Mouse (Mus musculus): Measurements from ENCODE around the gene Lamtor4.
"Not testable (repeated sequence)": the region's sequence is repeated elsewhere in the genome, so short reads cannot be mapped to it uniquely, and the experiment has no call there.

Gene Lamtor4

GRCm38 (mm10) chr5:138255353-138256093 lies at the start of gene Lamtor4:
Lamtor4 (plus strand) TSS chr5:138255482.
- DNase-seq, result peak; percentile 92 to 94

- no peak for DNase-seq
Measured at GRCm38 (mm10) chr5:138207253-138207652, 48.0 kb upstream of the Lamtor4 start.

DNA sequence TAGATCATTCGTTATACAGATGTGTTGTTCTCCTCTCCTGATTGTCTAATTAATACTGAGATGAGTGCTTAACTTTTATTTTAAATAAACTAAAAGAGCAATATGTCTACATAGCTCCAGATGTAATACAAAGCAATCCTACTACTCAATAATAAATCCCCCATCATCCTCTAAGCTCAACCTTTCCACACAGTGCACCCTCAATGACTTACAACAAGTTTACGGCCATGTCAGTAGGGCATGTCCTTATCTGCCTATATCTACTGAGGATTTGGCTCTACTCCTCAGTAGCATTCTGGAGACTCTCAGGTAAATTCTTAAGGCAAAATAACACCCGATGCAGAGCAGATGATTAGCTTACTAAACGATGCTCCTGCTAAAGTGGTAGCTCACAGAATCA lies 47.4 kb upstream of the Lamtor4 start:
- DNase-seq, result no peak

- DNase-seq, result not testable (repeated sequence)
Measured at GRCm38 (mm10) chr5:138216632-138217031, 38.6 kb upstream of the Lamtor4 start.

GRCm38 (mm10) chr5:138219864-138220263 lies 35.4 kb upstream of the Lamtor4 start:
- no peak for DNase-seq

GRCm38 (mm10) chr5:138222111-138222510 lies 33.2 kb upstream of the Lamtor4 start:
- DNase-seq, result peak; percentile 81 to 90

GRCm38 (mm10) chr5:138223287-138223686 lies 32.0 kb upstream of the Lamtor4 start:
- no peak for DNase-seq

DNA sequence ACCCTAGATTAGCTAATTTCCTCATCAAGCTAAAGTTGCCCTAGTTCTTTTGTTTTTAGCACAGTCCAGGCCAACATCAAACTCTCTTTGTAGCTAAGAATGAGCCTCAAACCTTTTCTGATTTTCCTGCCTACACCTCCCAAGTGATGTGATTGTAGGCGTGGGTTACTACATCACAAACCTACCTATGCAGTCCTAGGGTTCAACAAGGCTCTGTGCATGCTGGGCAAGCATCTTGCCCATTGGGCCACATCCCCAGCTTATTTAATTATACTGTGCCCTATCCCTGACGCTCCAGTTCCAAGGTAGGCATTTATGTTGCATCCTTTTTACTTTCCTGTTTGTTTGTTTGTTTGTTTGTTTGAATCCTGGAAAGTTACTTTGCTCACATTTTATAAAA lies 29.6 kb upstream of the Lamtor4 start, which contains the start of gene Nxpe5:
TSS of gene Nxpe5 (plus strand) at position 199 of the 400 bp plus-strand sequence.
- DNase-seq, result no peak

DNA sequence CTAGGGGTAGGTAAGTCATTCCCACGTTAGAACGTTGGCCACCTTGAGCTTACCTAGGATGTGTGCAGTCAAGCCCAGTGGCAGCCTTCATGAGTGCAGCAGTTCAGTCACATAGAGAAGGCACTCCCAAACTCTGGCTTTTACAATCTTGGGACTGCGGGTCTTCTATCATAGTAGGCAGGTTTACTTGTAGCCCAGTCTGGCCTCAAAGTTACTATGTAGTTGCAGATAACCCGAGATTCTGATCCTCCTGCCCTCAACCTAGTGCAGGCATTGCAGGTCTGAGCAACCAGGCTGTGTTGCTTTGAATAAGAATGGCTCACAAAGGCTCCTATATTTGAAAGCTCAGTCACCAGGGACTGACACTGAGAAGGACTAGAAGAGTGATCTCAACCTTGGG lies 28.8 kb upstream of the Lamtor4 start:
- no peak for DNase-seq

DNA sequence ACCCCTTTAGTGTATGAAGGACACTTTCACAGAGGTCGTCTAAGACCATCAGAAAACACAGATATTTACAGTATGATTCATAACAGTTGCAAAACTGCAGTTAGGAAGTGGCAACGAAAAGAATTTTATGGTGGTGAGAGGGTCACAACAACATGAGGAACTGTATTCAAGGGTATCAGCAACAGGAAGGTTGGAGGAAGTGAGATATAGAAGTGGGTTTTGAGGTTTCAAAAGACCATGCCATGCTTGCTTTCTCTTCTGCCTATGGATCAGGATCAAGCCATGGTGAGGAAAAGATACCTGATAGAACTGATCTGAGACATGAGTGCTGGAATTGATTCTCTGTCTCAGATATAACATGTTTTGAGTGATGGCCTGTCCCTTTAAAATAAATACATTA lies 27.9 kb upstream of the Lamtor4 start:
- no peak for DNase-seq

DNA sequence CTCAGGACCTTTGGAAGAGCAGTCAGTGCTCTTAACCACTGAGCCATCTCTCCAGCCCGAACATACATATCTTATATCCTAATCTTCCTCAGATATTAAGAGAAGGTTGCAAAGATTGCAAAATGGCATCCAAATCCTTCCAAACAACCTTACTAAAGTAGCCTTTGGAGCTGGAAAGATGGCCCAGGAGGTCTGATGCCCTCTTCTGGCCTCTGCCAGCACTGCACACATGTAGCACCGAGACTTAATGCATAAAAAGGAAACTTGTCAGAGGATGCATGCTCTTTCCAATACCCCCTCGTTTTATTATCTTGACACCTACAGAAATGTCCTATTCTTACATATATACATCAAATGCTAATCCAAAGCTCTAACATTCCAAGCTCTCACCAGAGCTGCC lies 27.3 kb upstream of the Lamtor4 start:
- peak; percentile 11 to 46 for DNase-seq

DNA sequence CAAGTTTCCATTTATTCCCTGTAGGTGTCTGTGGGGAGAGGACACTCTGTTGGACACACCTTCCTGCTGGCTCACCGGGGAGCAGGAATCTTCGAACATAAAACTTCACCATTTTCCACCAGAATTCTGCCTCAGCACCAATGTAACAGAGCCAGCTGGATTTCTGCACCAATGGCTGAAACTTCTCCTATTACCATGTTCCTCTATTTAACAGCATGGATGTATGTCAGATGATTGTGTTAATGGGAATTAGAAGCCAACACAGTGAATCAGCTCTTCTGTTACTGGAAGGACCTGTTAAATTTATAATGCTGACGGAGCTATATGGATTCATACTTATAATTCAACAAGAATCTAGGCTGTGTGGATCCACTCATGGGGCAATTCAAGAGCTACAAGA lies 25.8 kb upstream of the Lamtor4 start:
- no peak for DNase-seq

- DNase-seq, result no peak
Measured at GRCm38 (mm10) chr5:138233778-138234177, 21.5 kb upstream of the Lamtor4 start.

- DNase-seq, result no peak
Measured at GRCm38 (mm10) chr5:138234224-138234623, 21.1 kb upstream of the Lamtor4 start.

DNA sequence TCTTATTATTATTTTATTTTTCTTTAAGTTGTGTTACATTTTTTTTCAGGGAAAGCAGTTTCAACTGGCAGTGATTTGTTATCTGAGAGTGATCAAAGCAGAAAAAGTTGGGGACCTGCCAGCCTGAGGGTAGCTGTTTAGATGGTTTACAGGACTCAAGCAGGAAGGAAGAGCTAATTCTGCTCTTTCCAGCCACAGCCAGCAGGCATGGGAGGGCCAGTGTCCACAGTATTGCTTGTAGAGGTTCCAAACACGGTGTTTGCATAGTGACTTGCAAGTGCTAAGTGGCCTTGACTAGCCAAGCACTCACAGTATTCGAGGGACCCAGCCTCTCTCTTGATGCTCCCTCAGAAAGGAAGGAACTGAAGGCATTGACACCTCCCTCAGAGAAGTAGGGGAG lies 13.8 kb upstream of the Lamtor4 start:
- no peak for DNase-seq

DNA sequence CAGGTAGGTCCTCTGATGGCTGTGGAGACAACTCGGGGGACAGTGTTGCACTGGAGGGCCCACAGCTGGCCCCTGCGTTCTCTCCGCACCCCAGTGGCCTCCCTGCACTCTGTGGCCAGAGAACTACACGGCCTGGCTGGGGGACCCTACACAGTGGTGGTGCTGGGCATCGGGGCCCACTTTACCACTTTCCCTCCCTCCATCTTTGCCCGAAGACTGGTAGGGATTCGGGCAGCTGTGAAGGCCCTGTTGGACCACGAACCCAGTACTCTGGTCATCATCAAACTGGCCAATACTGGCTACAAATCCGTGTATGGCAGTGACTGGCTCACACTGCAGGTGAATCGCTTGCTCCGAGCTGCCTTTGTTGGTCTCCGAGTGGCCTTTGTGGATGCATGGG lies 4.1 kb upstream of the Lamtor4 start:
- no peak for DNase-seq

- no peak for DNase-seq
Measured at GRCm38 (mm10) chr5:138253061-138253460, 2.2 kb upstream of the Lamtor4 start.

- peak in 1 of 2 experiments; percentile 68 for DNase-seq
Measured at GRCm38 (mm10) chr5:138256094-138256467, 799 bp downstream of the Lamtor4 start.

- DNase-seq, result no peak
Measured at GRCm38 (mm10) chr5:138256966-138257584, 1.8 kb downstream of the Lamtor4 start.

DNA sequence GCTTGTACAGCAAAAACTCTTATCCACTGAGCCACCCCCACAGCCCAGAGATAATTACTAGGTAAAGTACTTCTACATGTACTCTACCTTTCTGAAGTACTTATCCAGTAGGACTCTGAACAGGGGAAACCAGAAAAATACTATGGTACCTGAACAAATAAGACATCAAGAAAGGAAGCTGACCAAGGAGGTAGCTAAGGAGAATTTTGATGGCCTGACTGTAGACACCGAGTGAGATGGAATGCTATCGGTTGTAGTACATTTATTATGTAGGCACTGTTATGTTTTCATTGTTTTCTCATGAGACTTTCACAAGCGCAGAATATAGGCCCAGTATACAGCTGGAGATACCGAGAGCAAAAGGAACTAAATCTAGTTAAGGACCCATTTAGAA lies 2.3 kb downstream of the Lamtor4 start:
- DNase-seq, result no peak

DNA sequence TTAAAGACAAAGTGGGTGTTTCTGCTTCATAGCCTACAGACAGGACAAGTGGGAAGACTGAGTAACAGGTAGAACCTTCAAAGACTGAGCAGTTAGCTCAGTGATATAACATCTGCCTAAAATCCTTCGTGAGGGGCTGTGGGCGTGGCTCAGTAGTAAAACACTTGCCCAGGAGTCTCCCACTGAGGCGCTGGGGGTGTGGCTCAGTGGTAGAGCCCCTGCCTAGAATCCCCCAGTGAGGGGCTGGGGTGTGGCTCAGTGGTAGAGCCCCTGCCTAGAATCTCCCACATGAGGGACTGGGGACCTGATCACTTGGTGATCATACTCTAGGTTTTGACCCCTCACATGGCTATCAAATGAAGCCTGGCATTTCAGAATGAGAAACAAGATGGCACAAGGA lies 2.8 kb downstream of the Lamtor4 start:
- no peak for DNase-seq

GRCm38 (mm10) chr5:138258542-138258941 lies 3.3 kb downstream of the Lamtor4 start:
- DNase-seq, result no peak

GRCm38 (mm10) chr5:138258993-138259392 lies 3.7 kb downstream of the Lamtor4 start:
- no peak for DNase-seq

DNA sequence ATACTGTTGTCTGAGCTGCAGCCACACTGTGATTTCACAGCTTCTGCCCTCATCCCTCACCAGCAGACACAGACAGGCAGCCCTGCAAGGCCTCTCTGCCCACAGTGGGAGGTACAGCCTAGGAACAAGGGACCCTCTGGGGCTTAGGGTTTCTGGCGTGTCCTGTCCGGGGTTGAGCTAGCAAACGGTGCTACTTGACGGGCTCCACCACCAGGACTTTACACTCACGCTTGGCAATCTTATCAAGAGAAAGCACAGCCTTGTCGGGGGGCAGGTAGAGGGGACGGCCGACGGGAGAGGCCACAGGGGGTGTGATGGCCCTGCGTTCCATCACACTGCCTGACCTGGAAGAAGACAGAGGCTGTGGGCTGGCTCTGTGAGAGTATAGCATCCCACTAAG lies 4.8 kb downstream of the Lamtor4 start:
- no peak for DNase-seq

DNA sequence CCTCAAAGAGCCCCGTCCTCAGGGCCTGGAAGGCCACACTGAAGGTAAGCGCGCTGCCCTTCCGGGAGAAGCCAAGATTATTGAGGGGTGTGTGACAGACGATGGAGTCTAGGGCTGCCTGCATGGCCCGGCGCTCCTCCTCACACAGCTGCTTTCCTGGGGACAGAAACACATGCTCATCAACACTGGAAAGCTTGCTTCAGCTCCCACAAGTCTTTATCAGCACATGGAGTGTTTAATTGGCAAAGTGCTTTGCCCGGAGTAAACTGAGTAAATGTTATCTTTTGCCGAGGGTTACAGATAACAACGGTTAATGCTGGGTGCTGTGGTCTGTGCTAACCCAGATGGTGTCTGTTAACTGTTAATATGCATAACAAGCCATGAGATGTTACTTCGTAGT lies 5.6 kb downstream of the Lamtor4 start:
- DNase-seq, result no peak

Measured in cerebellum, postnatal 25 days (tissue).